Mouse (Mus musculus) hindbrain, embryonic 12.5 days (tissue): ENCODE measurements around the gene Ptov1. TPM values are rescaled to one million over a fixed set of nuclear protein-coding genes. Genes with fewer than 3 reads are reported as not detected.
"Not testable (repeated sequence)": the region's sequence is repeated elsewhere in the genome, so short reads cannot be mapped to it uniquely, and the experiment has no call there.

Experiments used
- ATAC-seq: fragments of 200-750 bp; cut with Nextera tagmentation; 2 replicates; pipeline ENCODE4 v1.8.0; 2017; ENCODE audit warnings: moderate TSS enrichment; ENCODE audit not compliant: low FRiP score
- H3K27ac ChIP-seq: fragments of 300-500 bp; sonication (generic); 2 replicates; pipeline ENCODE4 v1.5.1; 2016; ENCODE audit warnings: mild to moderate bottlenecking
- H3K27me3 ChIP-seq: fragments of 300-500 bp; sonication (generic); 2 replicates; pipeline ENCODE4 v1.6.1; 2016; ENCODE audit warnings: mild to moderate bottlenecking
- H3K36me3 ChIP-seq: fragments of 300-500 bp; sonication (generic); 2 replicates; pipeline ENCODE4 v1.6.1; 2016; ENCODE audit warnings: mild to moderate bottlenecking
- H3K4me1 ChIP-seq: fragments of 300-500 bp; sonication (generic); 2 replicates; pipeline ENCODE4 v1.6.1; 2016
- H3K4me2 ChIP-seq: fragments of 300-500 bp; sonication (generic); replicated peaks from 2 replicates; pipeline ENCODE4 v1.6.1; 2016; ENCODE audit warnings: mild to moderate bottlenecking
- H3K4me3 ChIP-seq: fragments of 300-500 bp; sonication (generic); 2 replicates; pipeline ENCODE4 v1.5.1; 2016; ENCODE audit warnings: mild to moderate bottlenecking
- H3K9ac ChIP-seq: fragments of 300-500 bp; sonication (generic); 2 replicates; pipeline ENCODE4 v1.6.1; 2016; ENCODE audit warnings: mild to moderate bottlenecking, moderate library complexity
- H3K9me3 ChIP-seq: fragments of 300-500 bp; sonication (generic); replicated peaks from 2 replicates; pipeline ENCODE4 v1.6.1; 2016; ENCODE audit warnings: mild to moderate bottlenecking
- WGBS: fragments of 180-500 bp; shearing (Covaris S2); methylation state at CpG from one replicate; pipeline ENCODE4 v1.1.7; 2016; 5-methylcytosine and 5-hydroxymethylcytosine counted together
- polyA plus RNA-seq: library from polyadenylated mRNA; unstranded; fragments of >200 nt; fragmentation: Nextera tagmentation; extraction: Ambion mirVana; gene quantifications from 2 replicates; pipeline ENCODE4 v1.2.1, GENCODE M21; 2016

The Ptov1 gene
- polyA plus RNA-seq, 1 experiment from 2014 or later, result 662 TPM

DNA sequence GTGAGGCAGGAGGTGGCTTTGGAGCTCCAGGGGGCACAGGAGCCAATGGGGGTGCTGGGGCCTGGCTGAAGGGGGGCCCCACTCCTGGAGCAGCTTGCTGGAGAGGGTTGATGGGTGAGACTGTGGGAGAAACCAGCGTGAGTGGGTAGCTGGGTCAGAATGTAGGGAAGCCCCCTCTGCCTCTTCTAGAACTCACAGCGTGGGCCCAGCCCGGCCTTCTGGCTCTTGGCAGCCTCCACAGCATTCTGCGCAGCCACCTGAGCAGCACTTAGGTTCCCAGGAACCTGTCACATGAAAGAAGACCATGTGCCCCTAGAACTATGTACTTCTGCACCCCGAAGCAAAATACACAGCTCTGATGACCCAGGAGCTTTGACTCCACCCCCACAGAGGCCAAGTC lies 15.0 kb upstream of the Ptov1 start:
- peaks cover 77% of the 10 kb centered on the region for H3K36me3 ChIP-seq
- H3K27ac ChIP-seq, result no peak overlapping the region
- WGBS, result 100% methylated on average over 5 of the region's 5 CpGs

DNA sequence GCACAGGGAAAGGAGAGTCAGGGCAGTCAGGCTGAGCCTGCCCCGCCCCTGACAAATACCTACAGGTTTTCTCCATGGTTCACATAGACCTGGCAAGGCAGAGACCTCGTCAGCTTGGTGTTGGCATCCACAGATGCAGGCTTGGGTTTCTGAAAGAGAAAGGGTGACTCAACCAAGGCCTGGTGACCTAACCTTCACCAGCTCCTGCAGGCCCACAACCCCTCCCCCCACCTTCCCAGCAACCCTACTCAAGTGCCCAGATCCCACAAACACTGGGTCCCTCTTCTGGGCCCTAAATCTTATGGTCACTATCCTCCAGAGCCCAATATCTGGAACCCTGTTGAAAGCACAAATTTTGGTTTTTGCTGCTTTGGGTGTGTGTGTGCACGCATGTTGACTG lies 13.4 kb upstream of the Ptov1 start:
- no peak overlapping the region for H3K4me3 ChIP-seq
- no peak overlapping the region for H3K4me2 ChIP-seq
- H3K9me3 ChIP-seq, result no peaks in the 10 kb centered on the region
- no peak overlapping the region for H3K9ac ChIP-seq
- 98% methylated on average over 3 of the region's 3 CpGs for WGBS
- no peak overlapping the region for H3K27ac ChIP-seq
- H3K4me1 ChIP-seq, result no peaks in the 10 kb centered on the region
- no peaks in the 10 kb centered on the region for H3K27me3 ChIP-seq
- peaks cover 79% of the 10 kb centered on the region for H3K36me3 ChIP-seq
- ATAC-seq, result no peak

More for the DNA sequence above, 15.0 kb upstream of the Ptov1 start:
- Histone ChIP-seq H3K9me3 (no peaks in the 10 kb centered on the region), H3K4me2 (no peak overlapping the region), H3K4me1 (no peaks in the 10 kb centered on the region), H3K4me3 (no peak overlapping the region), H3K27me3 (no peaks in the 10 kb centered on the region), H3K9ac (no peak overlapping the region)
- ATAC-seq, result no peak

DNA sequence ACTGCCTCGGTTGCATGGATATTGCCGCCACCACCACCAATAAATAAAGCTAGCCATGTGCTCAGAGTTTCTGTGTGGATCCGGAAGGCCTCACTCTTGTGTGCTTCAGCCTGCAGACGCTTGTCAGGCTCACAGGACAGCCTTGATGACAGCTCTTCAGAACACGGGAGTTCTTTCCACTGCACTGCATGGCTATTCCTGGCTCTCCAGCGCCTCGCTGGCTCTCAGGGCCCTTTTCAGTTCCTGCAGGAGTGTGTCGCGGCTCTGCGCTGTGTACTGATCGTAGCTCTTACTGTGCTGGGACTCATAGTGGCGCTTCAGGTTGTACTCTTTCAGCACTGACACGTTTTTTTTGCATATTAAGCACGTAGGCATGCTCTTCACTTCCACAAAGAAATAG lies 8.2 kb upstream of the Ptov1 start:
- H3K4me3 ChIP-seq, result no peak overlapping the region
- WGBS, result 89% methylated on average over 14 of the region's 14 CpGs
- H3K9ac ChIP-seq, result no peak overlapping the region
- H3K36me3 ChIP-seq, result peaks cover 75% of the 10 kb centered on the region
- no peaks in the 10 kb centered on the region for H3K27me3 ChIP-seq
- no peaks in the 10 kb centered on the region for H3K4me1 ChIP-seq
- H3K27ac ChIP-seq, result no peak overlapping the region
- no peak for ATAC-seq
- no peaks in the 10 kb centered on the region for H3K9me3 ChIP-seq
- no peak overlapping the region for H3K4me2 ChIP-seq

DNA sequence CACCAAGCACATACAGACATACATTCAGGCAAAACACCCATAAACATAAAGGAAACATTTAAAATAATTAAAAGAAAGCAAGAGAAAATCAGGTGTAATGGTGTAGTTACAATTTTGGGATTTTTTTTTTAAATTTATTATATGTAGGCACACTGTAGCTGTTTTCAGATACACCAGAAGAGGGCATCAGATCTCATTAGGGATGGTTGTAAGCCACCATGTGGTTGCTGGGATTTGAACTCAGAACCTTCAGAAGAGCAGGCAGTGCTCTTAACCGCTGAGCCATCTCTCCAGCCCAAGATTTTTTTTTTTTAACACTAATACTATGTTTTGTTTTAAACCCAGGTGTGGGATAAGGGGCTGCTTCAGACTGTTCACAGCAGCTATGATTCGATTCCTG lies 2.2 kb upstream of the Ptov1 start:
- not testable (repeated sequence) for H3K4me3 ChIP-seq, H3K4me2 ChIP-seq, H3K27me3 ChIP-seq, ATAC-seq, H3K9ac ChIP-seq, H3K9me3 ChIP-seq
- WGBS, result 89% methylated on average over 2 of the region's 2 CpGs
- peaks cover 17% of the 10 kb centered on the region for H3K36me3 ChIP-seq
- H3K27ac ChIP-seq, result 0 out of 2 replicates have a peak overlapping the region, but pooled peaks have one; percentile 40
- peaks cover 29% of the 10 kb centered on the region for H3K4me1 ChIP-seq

DNA sequence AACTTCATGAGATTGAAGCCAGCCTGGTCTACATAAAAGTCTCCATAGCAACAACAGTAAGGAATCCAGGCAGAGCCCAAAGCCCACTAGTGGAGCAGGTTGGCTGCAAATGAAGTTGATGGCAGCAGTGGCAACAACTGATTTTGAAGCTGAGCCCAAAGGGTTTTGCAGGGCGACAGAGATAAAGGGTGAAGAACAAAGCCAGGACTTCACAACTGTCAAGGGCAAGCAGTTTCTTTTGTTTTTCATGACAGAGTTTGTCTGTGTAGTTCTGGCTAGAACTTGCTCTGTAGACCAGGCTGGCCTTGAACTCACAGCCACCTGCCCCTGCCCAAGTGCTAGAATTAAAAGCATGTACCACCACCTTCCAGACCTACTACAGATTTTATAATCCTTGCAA lies 1.6 kb upstream of the Ptov1 start:
- no peak for ATAC-seq
- Histone ChIP-seq H3K9ac (no peak overlapping the region), H3K4me1 (peaks cover 35% of the 10 kb centered on the region), H3K9me3 (no peaks in the 10 kb centered on the region), H3K4me2 (no peak overlapping the region), H3K27ac (peak overlapping the region; percentile 40), H3K36me3 (peaks cover 17% of the 10 kb centered on the region), H3K27me3 (no peaks in the 10 kb centered on the region), H3K4me3 (no peak overlapping the region)
- 38% methylated on average over 1 of the region's 1 CpGs for WGBS

DNA sequence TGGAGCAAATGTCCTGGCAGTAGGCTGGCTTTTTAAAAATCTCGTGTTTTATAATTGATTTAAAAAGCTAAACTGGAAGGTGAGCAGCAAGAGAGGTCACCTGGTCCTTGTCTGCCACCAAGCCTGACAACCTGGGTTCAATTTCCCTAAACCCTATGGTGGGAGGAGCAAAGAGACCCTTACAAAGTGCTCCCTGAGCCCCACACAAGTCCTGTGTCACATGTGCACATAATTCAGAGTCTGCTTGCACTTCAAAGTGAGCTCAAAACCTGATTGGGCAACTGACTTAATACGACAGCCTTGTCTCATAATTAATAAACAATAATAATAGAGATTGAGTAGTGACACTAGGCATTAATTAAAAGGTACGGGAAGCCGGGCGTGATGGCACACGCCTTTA lies 1.0 kb upstream of the Ptov1 start:
- H3K9ac ChIP-seq, result peak overlapping the region; percentile 36; the same call in 1 of the 2 replicates
- no peaks in the 10 kb centered on the region for H3K27me3 ChIP-seq
- peaks cover 41% of the 10 kb centered on the region for H3K4me1 ChIP-seq
- H3K9me3 ChIP-seq, result no peaks in the 10 kb centered on the region
- 80% methylated on average over 6 of the region's 6 CpGs for WGBS
- peaks cover 18% of the 10 kb centered on the region for H3K36me3 ChIP-seq
- ATAC-seq, result no peak
- H3K4me2 ChIP-seq, result peak overlapping the region; percentile 98
- peak overlapping the region; percentile 97 for H3K4me3 ChIP-seq
- H3K27ac ChIP-seq, result peak overlapping the region; percentile 100

DNA sequence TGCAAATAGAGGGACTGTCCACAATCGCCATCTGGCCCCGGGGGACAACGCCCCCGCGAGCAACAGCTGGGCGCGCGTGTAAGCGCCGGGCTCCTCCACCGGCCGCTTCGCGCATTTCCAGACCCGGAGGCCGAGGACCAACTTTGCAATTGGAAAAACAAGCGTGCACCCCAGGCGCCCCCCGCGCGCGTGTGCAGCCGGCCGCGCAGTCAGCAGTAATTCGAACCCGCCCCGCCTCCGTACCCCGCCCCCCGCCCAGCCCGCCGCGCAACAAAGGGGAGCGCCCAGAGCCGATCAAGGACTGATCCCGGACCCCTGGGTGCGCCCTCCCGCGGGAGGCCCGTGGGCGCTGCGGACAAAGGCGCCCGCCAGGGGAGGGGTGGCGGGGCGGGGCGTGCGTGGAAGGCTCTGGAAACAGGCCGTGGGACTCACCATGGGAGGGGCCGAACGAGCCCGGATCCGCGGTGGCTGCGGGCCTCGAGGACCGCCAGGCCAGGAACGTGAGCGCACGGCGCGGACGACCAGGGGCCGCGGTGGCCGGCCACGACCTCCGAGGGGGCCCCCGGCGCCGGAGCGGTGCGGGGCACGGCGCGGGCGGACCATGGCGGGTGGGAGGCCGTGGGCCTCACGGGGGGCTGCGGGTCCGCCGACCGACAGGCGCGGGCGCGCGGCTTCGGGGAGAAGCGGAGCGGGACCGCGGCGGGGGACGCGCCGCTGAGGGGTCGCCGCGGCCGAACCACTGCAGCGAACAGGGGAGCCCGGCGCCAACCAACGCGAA lies 480 bp downstream of the Ptov1 start:
- Histone ChIP-seq H3K4me1 (peaks cover 53% of the 10 kb centered on the region), H3K9me3 (no peaks in the 10 kb centered on the region), H3K27ac (peak overlapping the region; percentile 100), H3K4me3 (peak overlapping the region; percentile 97), H3K4me2 (peak overlapping the region; percentile 98), H3K9ac (peak overlapping the region; percentile 99), H3K36me3 (peaks cover 29% of the 10 kb centered on the region), H3K27me3 (no peaks in the 10 kb centered on the region)
- WGBS, result under 1% methylated on average over 89 of the region's 108 CpGs
- peak; percentile 49 for ATAC-seq

DNA sequence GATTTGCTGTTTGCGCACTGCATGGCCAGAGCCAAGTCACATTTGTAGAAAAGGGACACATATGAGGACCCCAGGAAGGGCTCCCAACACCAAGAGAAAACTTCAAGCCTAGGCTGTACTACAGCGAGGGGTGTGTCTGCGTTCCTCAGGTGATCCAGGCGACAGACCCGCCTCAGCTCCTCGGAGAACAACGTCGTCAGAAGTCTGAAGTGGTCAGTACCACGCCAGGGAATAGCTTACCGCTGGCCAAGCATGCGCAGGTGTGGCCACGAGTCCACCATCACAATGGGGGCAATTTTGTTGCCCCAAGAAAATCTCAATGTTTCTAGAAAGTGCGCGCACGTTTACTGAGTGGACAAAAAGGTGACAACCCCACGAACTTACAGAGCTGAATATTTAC lies 1.1 kb downstream of the Ptov1 start:
- Histone ChIP-seq H3K36me3 (peaks cover 35% of the 10 kb centered on the region), H3K27ac (peak overlapping the region; percentile 100), H3K4me2 (peak overlapping the region; percentile 98), H3K4me3 (peak overlapping the region; percentile 97), H3K9me3 (no peaks in the 10 kb centered on the region), H3K4me1 (peaks cover 53% of the 10 kb centered on the region), H3K9ac (peak overlapping the region; percentile 99), H3K27me3 (no peaks in the 10 kb centered on the region)
- WGBS, result 8% methylated on average over 16 of the region's 16 CpGs
- no peak for ATAC-seq

DNA sequence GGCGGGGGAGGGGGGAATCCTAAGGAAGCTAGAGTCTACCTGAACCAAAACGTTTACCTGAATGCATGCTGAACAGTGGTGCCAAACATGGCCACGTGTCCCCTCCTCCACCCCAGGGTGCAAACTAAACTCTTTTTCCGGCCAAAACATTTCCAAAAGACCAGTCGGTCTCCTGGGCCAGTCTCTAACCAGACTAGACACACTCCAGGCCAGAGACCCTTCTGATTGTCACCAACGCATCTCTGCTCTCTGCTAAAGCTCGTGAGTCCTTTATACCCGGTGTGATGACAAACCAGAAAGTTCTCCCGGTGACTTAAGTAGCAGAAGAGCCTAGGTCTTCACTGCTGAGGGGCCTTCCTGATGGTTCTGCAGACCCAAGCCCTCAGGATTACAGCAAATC lies 1.8 kb downstream of the Ptov1 start:
- 60% methylated on average over 9 of the region's 9 CpGs for WGBS
- no peaks in the 10 kb centered on the region for H3K9me3 ChIP-seq
- H3K36me3 ChIP-seq, result peaks cover 42% of the 10 kb centered on the region
- no peak overlapping the region for H3K27ac ChIP-seq
- no peak for ATAC-seq
- H3K4me1 ChIP-seq, result peaks cover 53% of the 10 kb centered on the region
- H3K27me3 ChIP-seq, result no peaks in the 10 kb centered on the region
- peak overlapping the region; percentile 97 for H3K4me3 ChIP-seq
- peak overlapping the region; percentile 98 for H3K4me2 ChIP-seq
- H3K9ac ChIP-seq, result peak overlapping the region; percentile 99

DNA sequence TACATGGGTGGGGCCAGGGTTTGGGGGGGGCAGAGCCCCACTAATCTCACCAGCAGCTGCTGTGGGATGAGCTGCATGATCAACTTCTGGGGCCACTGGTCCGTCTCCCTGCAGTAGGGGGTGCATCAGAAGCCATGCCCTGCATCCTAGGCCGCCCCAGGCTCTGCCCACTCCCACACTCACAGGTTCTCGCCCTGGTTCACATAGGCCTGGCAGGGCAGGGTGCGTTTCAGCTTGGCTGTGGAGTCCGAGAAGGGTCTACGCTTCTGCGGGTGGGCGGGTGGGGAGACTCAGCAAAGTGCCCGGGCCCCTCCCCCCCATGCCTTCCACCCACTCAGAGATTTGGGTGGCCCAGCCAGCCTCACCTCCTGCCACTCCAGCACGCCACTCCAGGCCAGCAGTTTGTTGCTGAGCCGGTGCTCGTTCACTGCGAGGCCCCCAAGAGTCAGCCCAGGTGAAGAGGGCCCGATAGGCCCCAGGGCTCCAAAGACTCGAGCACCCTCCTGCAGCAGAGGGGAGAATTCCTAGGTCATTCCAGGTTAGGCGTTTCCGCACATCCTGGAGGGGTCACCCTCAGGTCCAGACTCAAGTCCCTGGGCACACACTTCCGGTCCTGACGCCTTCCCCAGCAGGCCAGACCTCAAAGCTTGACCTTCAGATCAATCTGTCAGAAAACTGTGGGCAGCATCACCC lies 2.4 kb downstream of the Ptov1 start:
- no peak for ATAC-seq
- no peaks in the 10 kb centered on the region for H3K27me3 ChIP-seq
- H3K9ac ChIP-seq, result peak overlapping the region; percentile 99
- peaks cover 48% of the 10 kb centered on the region for H3K36me3 ChIP-seq
- peak overlapping the region; percentile 97 for H3K4me3 ChIP-seq
- WGBS, result 78% methylated on average over 19 of the region's 19 CpGs
- peak overlapping the region; percentile 98 for H3K4me2 ChIP-seq
- peaks cover 53% of the 10 kb centered on the region for H3K4me1 ChIP-seq
- no peaks in the 10 kb centered on the region for H3K9me3 ChIP-seq
- H3K27ac ChIP-seq, result no peak overlapping the region

DNA sequence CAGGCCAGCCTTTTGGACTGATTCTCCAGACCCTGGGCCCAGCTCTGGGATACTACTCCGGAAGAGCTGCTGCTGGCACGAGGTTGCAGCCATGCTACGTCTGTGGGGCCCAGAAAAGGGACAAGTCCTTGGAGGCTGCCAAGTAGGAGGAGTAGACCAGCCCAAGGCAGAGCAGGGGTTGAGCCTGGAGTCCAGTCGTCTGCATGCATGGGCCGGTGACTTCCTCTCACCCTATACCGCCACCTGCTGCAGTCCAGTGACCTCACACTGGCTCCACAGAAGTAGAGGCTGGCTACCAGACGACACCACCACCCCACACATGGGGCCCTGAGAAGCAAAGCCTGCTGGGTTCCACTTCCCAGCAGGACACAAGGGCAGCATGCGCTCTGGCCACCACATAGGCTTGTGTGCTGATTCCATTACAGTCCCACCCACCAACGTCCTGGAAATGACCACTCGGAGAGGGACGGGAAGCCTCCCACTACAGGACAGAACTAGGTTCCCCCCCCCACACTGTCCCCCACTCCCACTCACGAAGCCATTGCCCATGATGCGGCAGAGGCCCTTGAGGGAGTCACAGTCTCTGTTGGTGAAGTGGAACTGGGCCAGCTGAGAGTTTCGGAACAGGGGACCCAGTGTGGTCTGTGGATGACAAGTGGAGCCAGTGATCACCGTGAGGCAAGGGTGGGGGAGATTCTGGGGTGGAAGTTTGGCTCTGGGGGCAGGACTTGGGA lies 3.1 kb downstream of the Ptov1 start:
- ATAC-seq, result no peak
- H3K4me1 ChIP-seq, result peaks cover 52% of the 10 kb centered on the region
- peak overlapping the region; percentile 98 for H3K4me2 ChIP-seq
- WGBS, result 64% methylated on average over 15 of the region's 15 CpGs
- peak overlapping the region; percentile 2 for H3K4me3 ChIP-seq
- H3K27ac ChIP-seq, result no peak overlapping the region
- H3K27me3 ChIP-seq, result no peaks in the 10 kb centered on the region
- H3K9ac ChIP-seq, result peak overlapping the region; percentile 99
- H3K9me3 ChIP-seq, result no peaks in the 10 kb centered on the region
- peaks cover 56% of the 10 kb centered on the region for H3K36me3 ChIP-seq
